Mouse (Mus musculus): ENCODE results near the gene Klk5.

DNA sequence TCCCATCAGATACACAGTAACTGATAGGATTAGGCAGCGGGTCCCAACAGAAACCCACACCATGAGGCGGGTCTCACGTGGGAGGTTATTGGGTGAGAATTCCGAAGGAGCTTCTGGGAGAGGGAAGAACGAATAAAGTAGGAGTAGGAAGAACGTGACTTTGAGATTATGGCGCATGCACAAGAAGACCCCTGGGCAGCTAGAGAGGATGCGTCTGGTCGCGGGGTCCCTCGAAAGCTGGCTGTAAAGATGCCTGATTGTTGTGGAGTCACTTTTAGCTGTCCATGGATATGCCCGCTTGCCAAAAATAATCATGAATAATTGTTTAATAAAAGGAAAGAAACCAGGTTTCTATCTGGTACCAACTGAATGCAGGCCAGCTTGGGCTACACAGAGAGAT lies 15.7 kb downstream of the Klk5 start:
- TF ChIP-seq CTCF (IDR thresholded peaks at IDR 0.05; ENCODE audit: control insufficient read depth, insufficient read depth, insufficient read length) (no peak), MYOG (IDR thresholded peaks at IDR 0.05; ENCODE audit: control insufficient read depth, extremely low read depth, insufficient read length) (no peak), MAX (IDR thresholded peaks at IDR 0.05) (no peak), CEBPB (IDR thresholded peaks at IDR 0.05; ENCODE audit: low read depth) (no peak), USF1 (IDR thresholded peaks at IDR 0.05; ENCODE audit: low read depth) (no peak), FOSL1 (IDR thresholded peaks at IDR 0.05; ENCODE audit: insufficient read depth, low read length, poor library complexity, severe bottlenecking) (no peak), MYOD1 (IDR thresholded peaks at IDR 0.05; ENCODE audit: control insufficient read depth, insufficient read length, low read depth) (no peak)
